Mouse (Mus musculus) spleen, adult 2 months (tissue): ENCODE results near the gene Aff3. TPM values are rescaled to one million over a fixed set of nuclear protein-coding genes. Genes with fewer than 3 reads are reported as not detected.

Experiments used
- DNase-seq, 2 experiments: peaks; one replicate each; pipeline versions ENCODE4 v3.0.0 to v3.0.0-alpha.2; 2012 to 2021; ENCODE audit warnings: low spot score in 2 of 2, low read depth in 1 of 2
- H3K27ac ChIP-seq: fragments of 200-500 bp; 2 replicates; pipeline ENCODE4 v1.5.1; 2012; ENCODE audit warnings: low read length, inconsistent platforms; ENCODE audit not compliant: insufficient read depth
- H3K27me3 ChIP-seq: fragments of 200-500 bp; 2 replicates; pipeline ENCODE4 v1.6.1; 2012; ENCODE audit warnings: mild to moderate bottlenecking, moderate library complexity, low read length, inconsistent platforms; ENCODE audit not compliant: control insufficient read depth, insufficient read depth
- H3K36me3 ChIP-seq: fragments of 200-500 bp; 2 replicates; pipeline ENCODE4 v1.6.1; 2012; ENCODE audit warnings: mild to moderate bottlenecking, low read length, inconsistent platforms; ENCODE audit not compliant: control insufficient read depth, insufficient read depth
- H3K4me1 ChIP-seq: fragments of 200-500 bp; 2 replicates; pipeline ENCODE4 v1.6.1; 2011; ENCODE audit warnings: inconsistent platforms; ENCODE audit not compliant: control insufficient read depth, insufficient read depth, insufficient read length
- H3K4me3 ChIP-seq: fragments of 200-500 bp; 2 replicates; pipeline ENCODE4 v1.5.1; 2011; ENCODE audit warnings: mild to moderate bottlenecking, inconsistent platforms; ENCODE audit not compliant: insufficient read depth, insufficient read length; ENCODE audit errors: extremely low read depth
- CTCF ChIP-seq: fragments of 200-500 bp; IDR thresholded peaks from 2 replicates; pipeline ENCODE4 v1.5.1; 2011; ENCODE audit warnings: mild to moderate bottlenecking, inconsistent platforms; ENCODE audit not compliant: insufficient read depth, insufficient read length, insufficient replicate concordance; ENCODE audit errors: extremely low read depth
- POLR2A ChIP-seq: fragments of 200-500 bp; IDR thresholded peaks from 2 replicates; pipeline ENCODE4 v1.6.1; 2011; ENCODE audit warnings: low read depth, low read length, inconsistent platforms
- WGBS: fragments of 180-500 bp; shearing (Covaris S2); methylation state at CpG from one replicate; pipeline ENCODE4 v1.1.7; 2018; 5-methylcytosine and 5-hydroxymethylcytosine counted together
- polyA plus RNA-seq: library from polyadenylated mRNA; depleted of rRNA; stranded (reverse); fragments of >200 nt; gene quantifications from 2 replicates; pipeline ENCODE4 v1.2.3, GENCODE M21; 2012

The Aff3 gene
- polyA plus RNA-seq, 1 experiment: 20.2 TPM

DNA sequence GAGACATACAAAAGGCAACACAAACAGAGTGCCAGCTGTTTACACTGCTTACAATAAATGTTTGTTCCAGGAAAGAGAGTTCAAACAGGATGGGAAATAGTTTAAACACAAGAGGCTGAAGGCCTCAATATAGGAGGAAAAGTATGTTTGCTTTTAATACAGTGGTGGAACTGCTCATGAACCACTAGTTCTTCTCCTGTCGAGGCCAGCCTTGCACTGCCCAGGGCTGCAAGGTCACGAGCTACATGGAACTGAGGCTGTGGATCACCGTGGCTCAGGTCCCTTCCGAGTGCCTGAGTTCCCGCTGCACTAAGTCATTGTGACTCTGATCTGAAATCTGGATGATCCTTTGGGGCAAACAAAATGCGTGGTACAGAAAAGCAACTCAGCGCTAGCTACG, 73.6 kb downstream of the Aff3 start:
- H3K4me3 ChIP-seq: no peak overlapping the region
- TF ChIP-seq CTCF: no peak
- TF ChIP-seq POLR2A: no peak
- WGBS: 89% methylated on average over 8 of the region's 8 CpGs
- H3K27me3 ChIP-seq: no peaks in the 10 kb centered on the region
- DNase-seq: no peak
- H3K27ac ChIP-seq: no peak overlapping the region
- H3K4me1 ChIP-seq: no peaks in the 10 kb centered on the region
- no peaks in the 10 kb centered on the region; the same call in 1 of the 2 replicates for H3K36me3 ChIP-seq

DNA sequence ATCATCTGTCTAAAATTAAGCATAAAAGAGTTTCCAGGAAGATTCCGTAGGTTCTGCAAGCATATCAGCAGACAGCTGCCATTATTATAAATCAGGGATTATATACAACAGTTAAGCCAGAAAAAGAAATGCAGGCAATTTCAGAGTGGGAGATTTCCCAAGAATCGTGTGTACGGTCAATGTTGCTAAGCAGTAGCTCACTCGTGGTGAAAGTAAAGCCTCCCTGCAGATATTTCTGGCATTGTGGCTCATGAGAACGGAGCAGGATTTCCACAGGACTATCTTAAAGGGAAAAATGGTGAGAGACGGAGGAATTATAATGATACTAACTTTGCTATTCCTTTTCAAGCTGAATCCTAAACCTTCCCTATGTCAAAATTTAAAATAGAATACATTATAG, 76.0 kb downstream of the Aff3 start:
- no peak for DNase-seq
- Histone ChIP-seq H3K4me1 (no peaks in the 10 kb centered on the region), H3K36me3 (0 out of 2 replicates have a peak, but pooled peaks cover 1% of the 10 kb centered on the region), H3K27ac (no peak overlapping the region), H3K4me3 (no peak overlapping the region), H3K27me3 (no peaks in the 10 kb centered on the region)
- TF ChIP-seq POLR2A (no peak), CTCF (no peak)
- 92% methylated on average over 6 of the region's 6 CpGs for WGBS

DNA sequence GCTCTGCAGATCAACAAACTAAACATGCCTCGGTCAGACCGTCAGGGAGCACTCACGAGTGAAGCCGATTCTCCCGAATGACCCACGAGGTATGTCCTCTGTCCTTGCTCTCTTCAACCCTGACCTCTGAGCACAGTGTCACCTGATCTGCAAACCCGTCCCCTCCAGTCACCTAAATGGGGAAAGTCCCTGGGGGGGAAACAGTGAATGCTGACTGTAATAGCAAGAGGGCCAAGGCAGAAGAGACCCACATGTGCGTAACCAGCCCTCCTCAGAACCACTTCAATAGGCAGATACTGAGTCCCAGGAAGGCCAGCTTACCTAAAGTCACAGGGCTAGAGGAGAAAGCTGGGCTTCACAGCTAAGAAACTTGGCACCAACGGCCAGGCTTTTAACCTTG, 82.4 kb downstream of the Aff3 start:
- Histone ChIP-seq H3K27me3 (no peaks in the 10 kb centered on the region), H3K27ac (no peak overlapping the region), H3K36me3 (0 out of 2 replicates have a peak, but pooled peaks cover 1% of the 10 kb centered on the region), H3K4me3 (no peak overlapping the region), H3K4me1 (peaks cover 2% of the 10 kb centered on the region)
- TF ChIP-seq POLR2A (no peak), CTCF (no peak)
- 78% methylated on average over 9 of the region's 9 CpGs for WGBS
- DNase-seq: no peak

DNA sequence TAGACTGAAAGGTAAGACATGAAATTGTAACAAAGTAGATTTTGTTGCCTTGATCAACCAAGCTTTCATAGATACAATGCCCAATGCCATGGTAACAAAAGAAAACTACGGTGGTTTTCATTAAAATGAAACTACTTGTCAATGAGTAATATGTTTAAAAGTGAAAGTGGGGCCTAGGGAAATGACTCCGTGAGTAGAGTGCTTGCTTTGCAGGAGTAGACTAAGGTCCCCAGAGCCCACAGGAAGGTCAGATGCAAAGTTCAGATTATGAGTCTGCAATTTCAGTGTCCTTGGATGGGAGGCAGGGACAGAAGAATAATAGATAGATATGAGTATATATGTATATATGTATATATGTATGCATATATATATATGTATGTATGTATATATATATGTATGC, 84.2 kb downstream of the Aff3 start:
- Histone ChIP-seq H3K4me1 (peaks cover 2% of the 10 kb centered on the region), H3K27ac (no peak overlapping the region), H3K36me3 (0 out of 2 replicates have a peak, but pooled peaks cover 1% of the 10 kb centered on the region), H3K4me3 (no peak overlapping the region), H3K27me3 (no peaks in the 10 kb centered on the region)
- 17% methylated on average over 2 of the region's 2 CpGs for WGBS
- TF ChIP-seq POLR2A (no peak), CTCF (no peak)
- no peak for DNase-seq

DNA sequence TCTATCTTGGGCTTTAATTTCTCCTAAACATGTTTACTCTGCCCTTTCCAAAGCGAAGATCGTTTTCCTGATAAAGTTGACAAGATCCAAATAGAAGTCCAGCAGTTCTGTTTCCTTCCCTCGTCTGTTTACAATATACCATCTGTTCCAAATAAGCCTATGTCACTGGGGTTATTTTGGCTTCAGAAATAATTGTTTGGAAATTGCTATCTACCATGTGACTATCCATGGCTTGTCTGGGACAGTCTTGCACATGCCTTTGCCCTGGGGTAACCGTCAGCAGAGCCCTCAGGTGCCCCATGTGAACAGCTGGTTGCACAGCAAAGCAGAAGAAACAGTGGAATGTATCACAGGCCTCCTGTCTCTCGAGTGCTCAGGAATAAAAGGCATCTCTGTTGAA, 86.4 kb downstream of the Aff3 start:
- DNase-seq: no peak
- H3K36me3 ChIP-seq: no peaks in the 10 kb centered on the region

DNA sequence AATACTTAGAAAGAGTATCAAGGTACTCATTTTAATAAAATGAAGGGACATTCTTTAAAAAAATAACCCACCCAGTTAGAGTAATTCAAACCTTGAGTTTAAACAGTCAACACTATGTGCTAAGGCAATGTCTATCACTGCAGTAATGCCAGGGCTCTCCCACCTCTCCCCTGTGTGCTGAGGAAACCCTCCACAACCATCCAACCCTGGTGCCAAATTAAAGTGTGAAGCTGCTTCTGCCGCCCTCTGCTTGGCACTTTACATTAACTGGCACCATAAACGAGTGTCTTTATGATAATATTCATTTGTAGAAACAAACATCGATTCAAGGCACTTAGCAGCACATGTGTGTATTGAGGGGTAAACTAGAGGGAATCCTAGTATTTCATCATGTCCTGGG, 97.0 kb downstream of the Aff3 start:
- no peaks in the 10 kb centered on the region for H3K27me3 ChIP-seq
- H3K4me1 ChIP-seq: no peaks in the 10 kb centered on the region; the same call in 1 of the 2 replicates
- DNase-seq: no peak
- no peak for TF ChIP-seq CTCF
- TF ChIP-seq POLR2A: no peak
- WGBS: 81% methylated on average over 3 of the region's 3 CpGs
- no peaks in the 10 kb centered on the region for H3K36me3 ChIP-seq
- H3K27ac ChIP-seq: no peak overlapping the region
- H3K4me3 ChIP-seq: no peak overlapping the region

More for the DNA sequence above, 86.4 kb downstream of the Aff3 start:
- WGBS: 85% methylated on average over 5 of the region's 5 CpGs
- Histone ChIP-seq H3K4me3 (no peak overlapping the region), H3K27me3 (no peaks in the 10 kb centered on the region), H3K4me1 (peaks cover 2% of the 10 kb centered on the region), H3K27ac (no peak overlapping the region)
- TF ChIP-seq CTCF (no peak), POLR2A (no peak)

DNA sequence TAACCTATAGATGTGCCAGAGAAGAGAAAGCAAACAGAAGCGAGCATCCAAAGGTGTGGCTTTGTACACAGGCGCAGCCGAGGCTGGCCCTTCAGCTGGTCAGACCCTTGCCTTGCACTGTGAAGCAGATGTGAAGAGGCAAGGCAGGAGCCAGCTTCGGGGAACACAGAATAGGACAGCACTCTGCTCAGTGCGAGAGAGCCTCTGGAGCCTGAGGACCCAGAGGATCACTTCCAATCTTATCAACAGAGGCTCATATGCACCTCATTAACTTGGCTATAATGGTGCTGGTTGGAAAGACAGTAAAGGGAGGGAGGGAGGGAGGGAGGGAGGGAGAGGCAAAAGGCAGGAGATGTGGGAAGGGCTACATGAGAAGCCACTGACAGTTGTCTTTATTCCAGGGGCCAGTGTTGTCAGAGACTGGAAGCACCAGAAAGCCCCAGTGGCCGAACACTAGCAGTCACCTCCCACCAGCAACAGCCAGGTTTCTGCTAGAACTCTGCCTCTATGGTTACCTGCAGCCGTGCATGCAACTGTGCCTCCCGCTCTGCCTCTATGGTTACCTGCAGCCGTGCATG, 98.6 kb downstream of the Aff3 start:
- H3K4me1 ChIP-seq: no peaks in the 10 kb centered on the region; the same call in 1 of the 2 replicates
- no peak overlapping the region for H3K27ac ChIP-seq
- DNase-seq: no peak
- H3K4me3 ChIP-seq: no peak overlapping the region
- WGBS: 81% methylated on average over 9 of the region's 9 CpGs
- no peak for TF ChIP-seq POLR2A
- no peak for TF ChIP-seq CTCF
- no peaks in the 10 kb centered on the region for H3K36me3 ChIP-seq
- H3K27me3 ChIP-seq: no peaks in the 10 kb centered on the region
